Mouse (Mus musculus) liver, postnatal 0 days (tissue): ENCODE data around the gene Plekhn1. TPM values are rescaled to one million over a fixed set of nuclear protein-coding genes. Genes with fewer than 3 reads are reported as not detected.

Experiments used
- ATAC-seq: fragments of 200-750 bp; cut with Nextera tagmentation; 2 replicates; pipeline ENCODE4 v1.8.0; 2017; ENCODE audit warnings: mild to moderate bottlenecking, moderate library complexity
- DNase-seq: peaks from one replicate; pipeline ENCODE4 v3.0.0-alpha.2; 2016
- H3K27ac ChIP-seq: fragments of 300-500 bp; sonication (generic); 2 replicates; pipeline ENCODE4 v1.5.1; 2014; ENCODE audit warnings: antibody characterized with exemption, moderate library complexity, mild to moderate bottlenecking, low read depth
- H3K27me3 ChIP-seq: fragments of 300-500 bp; sonication (generic); 2 replicates; pipeline ENCODE4 v1.6.1; 2014; ENCODE audit warnings: low read length, control low read depth, mixed read lengths; ENCODE audit not compliant: insufficient read depth
- H3K36me3 ChIP-seq: fragments of 300-500 bp; sonication (generic); replicated peaks from 2 replicates; pipeline ENCODE4 v1.6.1; 2014; ENCODE audit warnings: mild to moderate bottlenecking, control low read depth, low read length, moderate library complexity, mixed read lengths; ENCODE audit not compliant: insufficient read depth
- H3K4me1 ChIP-seq: fragments of 300-500 bp; sonication (generic); 2 replicates; pipeline ENCODE4 v1.6.1; 2014; ENCODE audit warnings: antibody characterized with exemption, mild to moderate bottlenecking, control low read depth; ENCODE audit not compliant: insufficient read depth
- H3K4me2 ChIP-seq: fragments of 300-500 bp; sonication (generic); 2 replicates; pipeline ENCODE4 v1.6.1; 2014; ENCODE audit warnings: low read depth, mild to moderate bottlenecking, low read length, moderate library complexity, mixed read lengths
- H3K4me3 ChIP-seq: fragments of 300-500 bp; sonication (generic); 2 replicates; pipeline ENCODE4 v1.5.1; 2014; ENCODE audit warnings: low read depth, low read length
- H3K9ac ChIP-seq: fragments of 300-500 bp; sonication (generic); replicated peaks from 2 replicates; pipeline ENCODE4 v1.6.1; 2014; ENCODE audit warnings: mild to moderate bottlenecking, moderate library complexity
- H3K9me3 ChIP-seq: fragments of 300-500 bp; sonication (generic); 2 replicates; pipeline ENCODE4 v1.6.1; 2016; ENCODE audit warnings: mild to moderate bottlenecking, control low read depth, low read length, mixed read lengths
- CTCF ChIP-seq: sonication (generic); IDR thresholded peaks from 2 replicates; pipeline ENCODE4 v1.5.1; 2016; ENCODE audit warnings: antibody characterized with exemption, low read depth
- EP300 ChIP-seq: IDR thresholded peaks from 2 replicates; pipeline ENCODE4 v1.6.1; 2016; ENCODE audit warnings: antibody characterized with exemption, low read depth, mild to moderate bottlenecking
- WGBS: fragments of 180-500 bp; shearing (Covaris S2); extraction: QIAGEN DNeasy Blood & Tissue Kit; methylation state at CpG from one replicate; pipeline ENCODE4 v1.1.7; 2014; ENCODE audit not compliant: insufficient replicate concordance; 5-methylcytosine and 5-hydroxymethylcytosine counted together
- polyA plus RNA-seq: library from polyadenylated mRNA; unstranded; fragments of >200 nt; fragmentation: Nextera tagmentation; extraction: Ambion mirVana; gene quantifications from 2 replicates; pipeline ENCODE4 v1.2.1, GENCODE M21; 2015

Plekhn1 gene
- polyA plus RNA-seq, 1 experiment from 2014 or later = 2.3 TPM

GRCm38 (mm10) chr4:156188162-156188810 lies 46.4 kb downstream of the Plekhn1 start:
- Histone ChIP-seq H3K4me3 (no peak overlapping the region), H3K27me3 (no peaks in the 10 kb centered on the region), H3K36me3 (no peaks in the 10 kb centered on the region), H3K9ac (no peak overlapping the region), H3K27ac (no peak overlapping the region), H3K9me3 (no peaks in the 10 kb centered on the region), H3K4me1 (peaks cover 29% of the 10 kb centered on the region), H3K4me2 (no peak overlapping the region)
- TF ChIP-seq EP300 = no peak
- no peak for TF ChIP-seq CTCF
- DNase-seq (no peak), ATAC-seq (no peak; the same call in 1 of the 2 replicates)
- 61% methylated on average over 5 of the region's 5 CpGs for WGBS

- Histone ChIP-seq H3K4me1 (peaks cover 18% of the 10 kb centered on the region), H3K4me3 (peak overlapping the region; percentile 17; the same call in 1 of the 2 replicates), H3K9ac (no peak overlapping the region), H3K9me3 (no peaks in the 10 kb centered on the region), H3K27me3 (no peaks in the 10 kb centered on the region), H3K36me3 (no peaks in the 10 kb centered on the region), H3K27ac (no peak overlapping the region), H3K4me2 (peak overlapping the region; percentile 48)
- WGBS = 24% methylated on average over 28 of the region's 31 CpGs
- DNase-seq (no peak), ATAC-seq (peak; percentile 24; the same call in 1 of the 2 replicates)
- TF ChIP-seq EP300 = no peak
- no peak for TF ChIP-seq CTCF
These were observed 48.5 kb downstream of the Plekhn1 start for GRCm38 (mm10) chr4:156185950-156186850.

- H3K27me3 ChIP-seq = no peaks in the 10 kb centered on the region
- H3K9ac ChIP-seq = no peak overlapping the region
- peaks cover 18% of the 10 kb centered on the region for H3K4me1 ChIP-seq
- H3K4me2 ChIP-seq = no peak overlapping the region; the same call in 1 of the 2 replicates
- WGBS = 68% methylated on average over 13 of the region's 13 CpGs
- no peaks in the 10 kb centered on the region for H3K36me3 ChIP-seq
- TF ChIP-seq EP300 (no peak), CTCF (no peak)
- no peaks in the 10 kb centered on the region for H3K9me3 ChIP-seq
- no peak for DNase-seq
- peak overlapping the region; percentile 17; the same call in 1 of the 2 replicates for H3K4me3 ChIP-seq
- peak; percentile 49 for ATAC-seq
- H3K27ac ChIP-seq = no peak overlapping the region
These were observed 49.2 kb downstream of the Plekhn1 start for GRCm38 (mm10) chr4:156185456-156185949.

- Histone ChIP-seq H3K4me1 (peaks cover 12% of the 10 kb centered on the region), H3K9me3 (no peaks in the 10 kb centered on the region), H3K27me3 (no peaks in the 10 kb centered on the region), H3K4me3 (no peak overlapping the region), H3K4me2 (no peak overlapping the region), H3K36me3 (no peaks in the 10 kb centered on the region), H3K9ac (no peak overlapping the region), H3K27ac (no peak overlapping the region)
- ATAC-seq = no peak
- DNase-seq = no peak
- 65% methylated on average over 7 of the region's 7 CpGs for WGBS
- TF ChIP-seq CTCF = no peak
These were observed 50.2 kb downstream of the Plekhn1 start for GRCm38 (mm10) chr4:156184291-156184954.

GRCm38 (mm10) chr4:156183747-156184146 lies 50.9 kb downstream of the Plekhn1 start:
- no peaks in the 10 kb centered on the region for H3K27me3 ChIP-seq
- H3K36me3 ChIP-seq = peaks cover 2% of the 10 kb centered on the region; the same call in 1 of the 2 replicates
- H3K27ac ChIP-seq = no peak overlapping the region
- H3K9me3 ChIP-seq = no peaks in the 10 kb centered on the region
- TF ChIP-seq EP300 (no peak), CTCF (no peak)
- no peak overlapping the region for H3K9ac ChIP-seq
- no peak overlapping the region for H3K4me3 ChIP-seq
- peaks cover 6% of the 10 kb centered on the region for H3K4me1 ChIP-seq
- 47% methylated on average over 5 of the region's 5 CpGs for WGBS
- ATAC-seq (no peak), DNase-seq (no peak)
- H3K4me2 ChIP-seq = no peak overlapping the region

GRCm38 (mm10) chr4:156177630-156178029 lies 57.0 kb downstream of the Plekhn1 start:
- Histone ChIP-seq H3K9ac (no peak overlapping the region), H3K4me1 (no peaks in the 10 kb centered on the region), H3K36me3 (peaks cover 8% of the 10 kb centered on the region), H3K4me3 (no peak overlapping the region), H3K27me3 (no peaks in the 10 kb centered on the region), H3K4me2 (no peak overlapping the region), H3K9me3 (no peaks in the 10 kb centered on the region), H3K27ac (no peak overlapping the region)
- TF ChIP-seq EP300 (no peak), CTCF (no peak)
- WGBS = 95% methylated on average over 9 of the region's 9 CpGs
- ATAC-seq = no peak
- DNase-seq = no peak
